Mouse (Mus musculus) heart, postnatal 14 days (tissue): ENCODE measurements around the gene Tubb2b. TPM values are rescaled to one million over a fixed set of nuclear protein-coding genes. Genes with fewer than 3 reads are reported as not detected.

Source experiments
- DNase-seq, 2 experiments: peaks; one replicate each; pipeline ENCODE4 v3.0.0; 2021 to 2022
- intact Hi-C: fragments of 180-260 bp; cut with DNase I; formaldehyde crosslinking; loops from one replicate; pipeline ENCODE4 v1.15.1; 2025
- long read RNA-seq, 2 experiments: library from polyadenylated mRNA; stranded (forward); transcript quantifications; one replicate each; pipeline ENCODE4 v2.0.0; 2021
- total RNA-seq, 2 experiments: library from RNA; stranded (reverse); gene quantifications; 2 replicates each; pipeline ENCODE4 v1.2.3; 2021

The Tubb2b gene
- total RNA-seq, result 1 to 10 TPM; 5.2 to 8.8 TPM
- long read RNA-seq, experiment 1, partial matches to known transcripts, result 0 of 2 reads
- long read RNA-seq, experiment 1, other reads (novel, unspliced or antisense), result 0 of 2 reads
- long read RNA-seq, experiment 2, partial matches to known transcripts, result 0 of 2 reads
- long read RNA-seq, experiment 2, other reads (novel, unspliced or antisense), result 0 of 2 reads

DNA sequence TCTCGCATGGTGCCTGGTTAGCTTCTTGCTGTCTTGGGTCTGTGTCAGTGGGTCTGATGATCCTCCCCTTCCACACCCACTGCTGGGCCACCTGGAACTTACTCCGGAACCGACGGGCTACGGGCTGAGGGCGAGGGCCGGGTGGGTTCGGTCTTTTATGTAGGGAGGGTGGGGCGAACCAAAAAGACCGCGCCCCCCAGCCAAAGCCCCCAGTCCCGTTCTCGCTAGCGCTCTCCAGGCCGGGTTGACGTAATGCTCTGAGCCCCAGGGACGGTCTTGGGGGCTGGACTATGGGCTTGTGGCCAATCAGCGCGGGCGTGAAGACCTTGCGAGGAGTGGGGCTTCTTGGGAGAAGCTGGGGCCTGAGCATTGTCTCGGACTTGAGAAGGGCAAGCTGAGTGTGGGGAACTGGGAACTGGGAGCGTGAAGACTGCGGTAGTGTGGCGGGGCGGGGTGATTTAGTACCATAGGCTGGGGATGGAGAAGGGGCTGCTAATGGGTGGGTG, at the start of gene Tubb2b:
TSS of gene Tubb2b (minus strand) at position 241 of the 506 bp plus-strand sequence.
- intact Hi-C loops, result loop anchor here (5.0 kb wide), 1 partner anchor 53 kb away; the partner anchor contains the start of gene Tubb2a
- DNase-seq, result peak; percentile 59 to 70

DNA sequence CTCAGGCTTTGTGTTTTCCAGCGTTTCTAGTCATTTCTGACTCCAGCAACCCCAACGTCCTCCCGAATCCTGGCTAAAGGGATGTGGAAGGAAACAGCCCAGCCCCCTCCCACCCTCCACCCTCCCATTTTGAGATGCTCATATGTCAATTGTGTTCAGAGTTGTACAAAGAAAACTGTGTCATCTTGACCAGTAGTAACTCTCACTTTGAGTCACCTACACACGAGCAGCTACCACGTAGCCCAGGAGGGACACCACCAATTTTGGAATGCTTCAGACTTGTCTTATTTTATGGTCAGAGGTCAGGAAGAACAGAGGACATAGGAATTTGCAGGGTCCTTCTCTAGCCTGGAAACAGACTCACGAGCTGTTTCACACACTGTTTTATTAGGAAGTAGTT, 43.8 kb upstream of the Tubb2b start:
- intact Hi-C loops, result no loop called here
- no peak for DNase-seq

DNA sequence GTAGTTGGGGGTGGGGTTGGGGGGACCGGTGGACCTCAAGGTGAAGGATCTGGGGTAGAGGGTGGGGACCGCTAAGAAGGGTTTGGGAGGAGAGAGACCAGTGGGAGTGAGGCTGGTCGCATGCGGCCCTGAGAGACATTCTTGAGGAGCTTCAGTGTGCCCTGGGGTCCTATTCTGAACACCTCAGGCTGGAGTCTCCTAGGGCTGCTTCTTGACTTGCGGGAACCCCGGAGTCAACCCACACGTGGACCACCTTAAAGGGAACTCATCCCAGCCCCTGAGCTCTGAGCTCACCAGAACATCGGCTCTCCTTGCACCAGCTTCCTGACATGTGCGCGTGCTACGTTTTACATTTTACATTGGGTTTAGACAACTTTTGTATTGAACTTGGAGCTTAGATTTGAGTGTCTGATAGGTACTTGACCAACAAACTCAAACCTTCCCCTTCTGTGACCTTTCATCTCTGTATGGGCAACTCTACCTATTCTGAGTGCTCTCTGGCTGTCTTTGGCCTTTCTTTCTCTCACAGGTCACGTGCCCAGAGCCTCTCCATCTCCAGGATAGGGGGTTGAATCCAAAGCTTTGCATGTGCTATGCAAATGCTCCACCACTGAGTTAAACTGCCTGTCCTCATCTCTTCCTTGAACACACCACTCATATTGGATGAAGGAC, 33.2 kb upstream of the Tubb2b start:
- DNase-seq, result no peak
- intact Hi-C loops, result no loop called here

DNA sequence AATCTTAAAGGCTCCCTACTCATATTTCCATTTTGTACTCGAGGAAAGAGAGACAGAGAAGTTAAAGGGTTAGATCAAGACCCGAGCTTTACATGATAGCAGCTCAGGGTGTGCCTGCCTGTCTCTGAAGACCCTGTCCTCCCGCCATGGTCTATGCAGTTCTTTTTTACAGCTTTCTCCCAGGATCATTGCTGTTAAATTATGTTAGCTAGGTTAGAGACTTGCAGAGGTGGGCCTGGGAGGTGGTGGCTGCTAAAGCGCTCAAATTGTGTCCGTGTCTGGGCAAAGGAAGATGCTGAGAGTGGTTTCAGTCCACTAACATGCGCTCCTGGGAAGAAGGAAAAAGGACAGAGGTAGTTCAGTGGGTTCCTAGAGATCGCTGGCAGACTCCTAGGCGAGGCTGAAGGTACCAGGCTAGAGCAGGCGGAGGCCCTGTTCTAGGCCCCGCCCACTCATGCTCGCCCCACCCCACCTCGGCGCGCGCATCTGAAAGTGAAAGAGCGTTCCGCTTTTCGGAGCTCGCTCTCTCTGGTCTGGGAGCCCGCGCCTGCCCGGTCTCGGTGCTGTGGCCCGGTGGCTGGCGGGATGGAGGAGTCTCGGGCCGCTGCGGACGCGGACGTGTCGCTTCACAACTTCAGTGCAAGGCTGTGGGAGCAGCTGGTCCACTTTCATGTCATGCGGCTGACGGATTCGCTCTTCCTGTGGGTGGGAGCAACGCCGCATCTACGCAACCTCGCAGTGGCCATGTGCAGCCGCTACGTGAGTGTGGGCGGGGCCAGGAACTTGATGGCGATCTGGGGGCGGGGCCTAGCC, 32.4 kb upstream of the Tubb2b start, which contains the start of gene Psmg4:
TSS of gene Psmg4 (plus strand) at position 474 of the 813 bp plus-strand sequence.
- DNase-seq, result peak; percentile 92 to 97
- intact Hi-C loops, result no loop called here

DNA sequence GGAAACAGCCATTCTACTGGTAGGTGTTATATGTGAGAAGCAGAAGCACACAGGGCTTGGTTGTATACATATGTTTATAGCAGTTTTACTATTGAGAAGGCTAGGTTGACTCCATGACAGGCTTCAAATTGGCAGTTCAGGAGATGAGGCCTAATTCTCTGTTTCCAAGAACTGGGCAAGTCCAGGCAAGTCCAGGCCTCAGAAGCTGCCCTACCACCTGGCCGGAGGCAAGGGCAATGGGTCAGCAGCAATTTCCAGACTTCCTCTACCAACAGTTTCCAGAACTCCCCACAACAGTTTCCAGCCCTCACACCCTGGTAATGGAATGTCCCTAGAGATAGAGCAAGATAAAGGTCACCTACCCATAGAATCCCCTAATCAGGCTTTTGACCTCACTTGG, 29.7 kb upstream of the Tubb2b start:
- DNase-seq, result no peak
- intact Hi-C loops, result no loop called here

DNA sequence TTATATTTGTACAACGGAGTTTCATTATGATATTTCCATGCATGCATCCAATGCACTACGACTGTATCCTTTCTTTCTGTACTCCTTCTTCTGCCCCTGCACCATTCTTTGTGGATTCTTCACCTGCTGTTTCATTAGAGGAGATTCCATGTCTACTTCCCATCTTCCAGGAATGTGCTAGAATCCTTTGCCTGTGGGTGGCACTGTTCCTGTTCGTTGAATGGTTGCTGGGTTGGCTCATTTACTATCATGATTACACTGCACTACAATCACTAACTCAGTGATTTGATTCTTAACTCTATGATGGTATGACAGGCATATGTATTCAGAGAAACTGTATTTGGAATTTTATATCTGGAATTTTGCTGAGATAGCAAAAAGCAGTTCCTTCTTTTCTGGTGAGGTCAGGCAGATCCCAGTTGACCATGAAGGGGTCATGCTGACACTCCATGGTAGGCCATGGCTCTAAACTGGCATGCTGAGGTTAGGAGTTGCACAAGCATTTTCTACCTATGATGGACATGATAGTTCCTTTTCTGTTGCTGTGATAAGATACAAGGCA, 27.4 kb upstream of the Tubb2b start:
- intact Hi-C loops, result no loop called here
- DNase-seq, result no peak

DNA sequence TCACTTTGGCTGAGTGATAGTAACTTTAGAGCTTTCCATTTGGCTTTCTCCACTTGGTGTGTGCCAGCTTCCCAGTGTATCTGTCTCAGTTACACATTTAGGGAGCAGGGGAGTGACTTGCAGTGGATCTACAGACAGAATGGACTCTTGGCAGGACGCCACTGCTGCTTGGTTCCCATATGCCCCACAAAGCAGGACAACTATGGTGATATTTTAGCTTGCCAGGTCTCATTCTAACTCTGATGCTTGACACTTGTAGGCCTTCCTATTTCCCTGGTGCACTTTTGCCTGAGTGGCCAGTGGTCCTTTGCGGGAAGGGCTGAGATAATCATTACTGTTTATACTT, 26.5 kb upstream of the Tubb2b start:
- DNase-seq, result no peak
- intact Hi-C loops, result no loop called here

DNA sequence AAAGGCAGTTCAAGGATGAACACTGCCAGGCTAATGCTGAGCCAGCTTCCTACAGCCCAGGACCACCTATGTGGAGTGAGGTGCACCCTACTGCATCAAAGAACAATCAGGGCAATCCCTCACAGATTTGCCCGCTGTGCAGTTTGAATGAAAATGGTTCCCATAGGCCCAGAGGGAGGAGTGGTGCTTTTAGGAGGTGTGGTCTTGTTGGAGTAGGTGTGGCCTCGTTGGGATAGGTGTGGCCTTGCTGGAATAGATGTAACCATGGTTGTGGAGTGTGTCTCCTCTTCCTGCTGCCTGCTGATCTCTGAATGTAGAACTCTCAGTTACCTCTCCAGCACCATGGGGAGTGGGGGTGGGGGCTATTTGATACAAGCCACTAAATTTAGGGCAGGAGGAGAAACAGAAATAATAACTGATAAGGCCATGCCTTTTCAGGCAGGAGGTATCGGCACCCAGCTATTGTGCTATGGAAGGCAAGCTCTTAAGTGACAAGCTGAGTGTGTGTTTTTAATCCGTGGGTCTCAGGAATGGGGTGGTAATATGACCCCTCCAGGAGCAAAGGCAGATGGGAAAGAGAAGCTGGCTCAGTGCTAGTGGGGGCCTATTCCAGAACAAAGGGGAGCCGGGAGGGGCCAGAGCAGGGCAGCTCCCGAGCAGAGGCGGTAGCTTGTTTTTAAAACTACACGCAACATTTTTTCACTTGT, 26.0 kb upstream of the Tubb2b start:
- intact Hi-C loops, result no loop called here
- no peak for DNase-seq

DNA sequence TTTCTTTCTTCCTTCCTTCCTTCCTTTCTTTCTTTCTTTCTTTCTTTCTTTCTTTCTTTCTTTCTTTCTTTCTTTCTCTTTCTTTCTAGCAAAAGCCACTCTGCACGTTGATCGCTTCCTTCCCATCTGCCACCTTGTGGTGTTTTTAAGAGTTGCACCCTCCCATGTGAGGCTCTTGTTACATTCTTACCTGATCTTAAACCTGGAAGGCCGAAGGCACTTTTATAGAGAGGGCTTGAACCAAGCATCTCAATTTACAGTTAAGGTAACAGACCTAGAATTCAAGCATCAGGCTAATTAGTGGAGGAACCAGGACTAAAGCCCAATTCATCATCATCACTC, 24.6 kb upstream of the Tubb2b start:
- DNase-seq, result peak; percentile 61 to 79
- intact Hi-C loops, result loop anchor here (1.0 kb wide), 2 partner anchors 77 to 109 kb away; partner anchors contain the start of gene Tubb2a

DNA sequence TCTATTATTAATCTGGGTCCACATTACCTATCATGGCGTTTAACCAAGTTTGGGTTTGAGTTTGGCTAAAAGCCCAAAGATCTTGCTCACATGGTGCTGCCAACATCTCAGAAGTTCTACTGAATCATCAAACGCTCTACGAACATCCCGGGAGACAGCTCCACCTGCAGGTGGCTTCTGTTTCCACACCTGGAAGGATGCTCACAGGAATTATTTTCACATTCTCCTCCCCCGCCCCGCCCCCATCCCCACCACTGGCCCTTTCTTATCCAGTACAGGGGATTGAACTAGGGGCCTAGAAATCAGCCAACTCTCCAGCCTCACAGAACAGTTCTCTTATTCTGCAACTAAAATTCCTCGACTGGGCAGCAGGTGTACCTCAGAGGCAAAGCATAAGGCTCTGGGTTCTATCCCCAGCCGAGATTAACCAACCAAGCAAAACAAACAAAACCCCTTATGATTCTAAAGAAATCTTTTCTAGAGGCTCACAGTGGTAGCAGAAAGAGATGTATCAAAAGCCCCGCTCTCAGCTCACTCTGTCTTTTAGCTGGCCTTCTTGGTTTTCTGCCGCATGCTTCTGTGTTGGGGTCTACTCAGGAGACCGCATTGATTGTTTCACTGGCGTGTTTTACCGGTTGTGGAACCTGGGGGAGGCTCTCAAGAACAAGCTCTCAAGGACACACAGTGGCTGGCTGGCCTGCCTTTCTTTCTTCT, 24.1 kb upstream of the Tubb2b start:
- peak; percentile 75 to 81 for DNase-seq
- intact Hi-C loops, result loop anchor here (1.0 kb wide), 1 partner anchor 76 kb away; the partner anchor contains the start of gene Tubb2a

DNA sequence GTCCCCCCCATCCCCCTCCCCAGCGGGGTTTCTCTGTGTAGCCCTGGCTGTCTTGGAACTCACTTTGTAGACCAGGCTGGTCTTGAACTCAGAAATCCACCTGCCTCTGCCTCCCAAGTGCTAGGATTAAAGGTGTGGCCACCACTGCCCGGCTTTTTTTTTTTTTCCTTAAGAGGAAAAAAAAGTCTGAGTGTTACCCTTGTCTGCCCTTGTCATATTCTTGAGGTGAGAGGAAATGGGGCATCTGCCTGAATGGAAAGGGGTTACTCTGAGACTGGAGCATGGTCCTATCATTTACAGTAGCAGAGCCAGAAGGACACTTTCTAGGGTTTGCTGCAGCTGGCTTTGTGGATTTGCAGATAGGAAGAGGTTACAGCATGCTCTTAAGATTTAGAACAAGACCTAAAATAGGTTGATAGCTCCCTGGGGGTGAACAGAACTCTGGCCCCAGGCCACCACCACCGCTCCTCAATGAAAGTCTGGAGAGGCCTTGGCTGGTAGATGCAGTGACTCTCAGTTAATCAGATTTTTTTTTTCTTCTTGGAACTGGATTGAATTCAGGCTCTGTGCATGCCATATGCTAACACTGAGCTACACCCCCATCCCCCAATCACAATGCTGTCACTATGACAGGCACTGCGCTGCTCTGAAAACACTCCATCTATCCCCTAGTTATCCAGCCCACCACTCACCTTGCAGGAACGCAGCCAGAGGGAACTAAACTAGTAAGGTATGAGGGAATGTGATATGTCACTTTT, 23.2 kb upstream of the Tubb2b start:
- DNase-seq, result peak; percentile 24 to 37
- intact Hi-C loops, result loop anchor here (1.0 kb wide), 1 partner anchor 75 kb away; the partner anchor contains the start of gene Tubb2a

DNA sequence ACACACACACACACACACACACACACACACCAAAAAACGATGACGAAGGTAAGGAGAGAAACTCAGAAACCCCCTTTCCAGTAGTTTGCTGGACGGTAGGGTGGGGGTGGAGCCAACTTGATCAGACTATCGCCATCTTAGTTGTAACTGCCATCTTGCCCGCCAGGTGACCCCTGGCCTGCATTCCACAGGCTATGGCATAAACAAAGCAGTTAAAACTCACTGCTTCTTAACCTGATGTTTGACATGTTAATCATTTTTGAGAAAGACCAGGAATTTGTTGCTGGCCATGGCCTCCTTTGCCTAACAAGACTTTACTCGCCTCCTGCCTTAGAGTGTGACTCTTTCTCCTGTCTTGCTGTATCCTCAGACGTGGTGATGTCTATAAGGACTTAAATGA, 22.4 kb upstream of the Tubb2b start:
- no peak for DNase-seq
- intact Hi-C loops, result no loop called here

DNA sequence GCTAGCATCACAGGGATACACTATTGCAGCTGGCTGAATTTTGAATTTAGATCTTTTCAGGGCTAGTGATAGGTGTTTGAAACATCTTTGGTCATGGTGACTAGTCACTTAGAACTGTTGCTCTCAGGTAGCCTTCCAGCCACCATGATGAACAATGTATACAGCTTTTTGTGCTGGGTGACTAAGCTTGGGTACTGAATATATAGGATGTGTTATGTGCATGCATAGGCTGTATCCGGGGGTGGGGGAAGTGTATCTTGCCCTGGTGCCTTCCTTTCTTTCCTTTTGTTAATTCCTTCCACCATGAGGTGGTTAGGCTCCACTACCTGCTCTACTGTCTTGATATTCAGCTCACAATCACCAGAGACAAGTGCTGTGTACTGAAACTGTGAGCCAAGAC, 21.2 kb upstream of the Tubb2b start:
- no peak for DNase-seq
- intact Hi-C loops, result no loop called here

DNA sequence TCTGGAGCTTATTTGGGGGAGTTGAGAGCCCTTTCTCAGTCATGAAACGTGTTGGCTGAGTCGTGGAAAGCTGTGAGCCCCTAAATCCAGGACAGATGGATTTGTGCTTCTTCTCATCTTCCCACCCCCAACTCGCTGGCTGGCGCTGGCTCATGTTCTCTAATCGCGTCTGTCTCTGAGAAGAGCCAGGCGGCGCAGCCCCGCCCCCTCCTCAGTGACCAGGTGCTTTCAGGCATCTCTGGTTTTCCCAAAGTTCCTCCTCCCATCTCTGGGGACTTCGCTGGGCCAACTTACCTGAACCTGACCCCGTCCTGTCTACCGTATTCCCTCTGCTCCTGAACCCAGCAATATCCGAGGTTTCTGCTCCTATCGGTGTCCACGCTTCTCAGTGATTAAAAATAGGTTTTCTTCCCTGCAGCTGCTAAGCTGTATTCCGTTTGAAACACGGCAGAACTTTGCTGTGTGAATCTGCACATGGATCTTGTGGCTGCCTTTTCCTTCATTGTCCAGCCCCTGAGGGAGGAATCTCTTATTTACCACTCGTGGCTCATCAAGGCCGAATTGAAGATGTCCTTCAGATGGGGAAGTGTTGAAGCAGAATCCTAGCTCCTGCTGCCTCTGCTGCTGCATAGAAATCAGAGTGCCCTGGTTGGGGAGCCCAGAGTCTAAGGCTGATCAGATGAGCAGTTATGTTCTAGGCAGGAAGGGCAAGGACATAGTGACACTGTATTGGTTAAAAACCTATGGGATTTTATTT, 20.2 kb upstream of the Tubb2b start:
- DNase-seq, result no peak

DNA sequence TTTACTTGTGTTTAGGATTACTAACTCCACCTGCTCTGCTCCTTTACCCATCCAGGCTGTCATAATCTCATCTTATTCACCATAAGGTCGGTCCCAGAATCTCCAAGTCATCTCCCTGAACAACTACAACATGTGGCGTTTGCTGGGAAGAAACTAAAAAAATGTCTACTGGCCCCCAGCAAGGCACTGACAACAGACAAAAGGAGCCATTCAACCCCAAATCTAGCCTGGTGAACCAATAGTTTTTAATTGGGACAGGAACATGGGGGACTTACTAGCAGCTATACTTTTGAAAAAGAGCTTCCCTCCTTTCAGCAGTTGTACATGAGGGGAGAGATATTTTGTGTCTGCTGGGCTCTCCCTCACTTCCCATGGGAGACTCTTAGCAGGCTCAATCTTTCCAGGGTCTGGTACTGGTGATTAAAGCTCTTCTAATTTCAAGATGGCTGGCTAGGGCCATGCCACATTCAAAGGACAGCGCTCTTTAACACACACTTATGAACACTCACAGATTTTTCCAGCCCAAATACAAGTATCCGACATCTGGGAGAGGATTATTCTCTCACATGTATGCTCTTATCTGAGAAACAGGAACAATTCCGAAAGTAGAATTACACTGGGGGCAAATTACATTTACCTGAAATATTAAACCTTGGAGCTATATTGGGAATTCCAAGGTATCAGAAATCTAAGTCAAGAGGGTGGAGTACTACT, 19.4 kb upstream of the Tubb2b start:
- DNase-seq, result no peak
- intact Hi-C loops, result no loop called here

More for the DNA sequence above, 20.2 kb upstream of the Tubb2b start:
- intact Hi-C loops, result no loop called here

DNA sequence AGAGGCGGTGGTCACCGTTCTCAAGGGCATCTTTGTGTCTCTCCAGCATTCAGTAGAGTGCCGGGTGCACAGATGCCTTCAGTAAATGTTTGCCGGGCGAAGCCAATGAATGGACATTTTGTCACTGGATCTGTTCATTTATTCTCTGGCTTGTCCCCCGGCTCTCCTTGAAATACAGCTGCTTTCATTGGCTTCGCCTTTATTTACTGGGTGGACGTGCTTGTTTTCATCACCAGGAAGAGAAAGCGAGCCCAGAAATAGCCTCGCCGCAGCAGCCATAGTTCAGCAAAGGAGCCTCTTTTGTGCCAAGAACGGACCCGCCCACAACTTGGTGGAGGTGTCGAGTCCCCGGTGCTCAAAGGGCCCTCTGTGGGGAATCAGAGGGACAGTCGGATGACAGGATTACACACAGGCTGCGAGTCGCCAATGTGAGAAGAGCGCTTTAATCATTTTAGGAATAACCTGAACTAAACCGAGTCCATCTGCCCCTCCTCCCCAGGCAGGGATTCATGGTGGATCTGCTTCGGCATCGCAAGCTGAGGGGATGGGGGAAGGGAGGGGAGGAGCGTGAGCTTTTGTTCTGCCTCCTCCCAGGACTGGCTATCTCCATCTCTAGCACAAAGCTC, 18.6 kb upstream of the Tubb2b start:
- intact Hi-C loops, result no loop called here
- DNase-seq, result peak; percentile 64 to 75

DNA sequence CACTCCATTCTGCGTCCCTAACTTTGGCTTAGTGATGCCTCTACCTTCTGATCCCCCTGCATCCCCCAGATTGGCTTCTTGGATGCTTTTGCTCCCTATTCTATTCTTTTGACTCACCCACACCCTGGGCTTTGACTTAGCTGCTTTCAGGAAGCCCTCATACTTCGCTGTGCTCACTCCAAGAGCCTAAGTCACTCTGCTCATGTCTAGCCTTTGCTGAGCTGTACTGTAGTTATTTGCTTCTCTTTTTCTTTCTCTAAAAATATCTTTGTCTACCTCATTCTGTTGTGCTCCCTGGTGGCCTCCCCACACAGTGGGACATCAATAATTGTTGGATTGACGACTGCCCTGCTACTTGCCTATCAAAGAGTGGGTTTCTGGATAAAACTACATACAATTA, 17.9 kb upstream of the Tubb2b start:
- DNase-seq, result no peak
- intact Hi-C loops, result no loop called here
